Mouse (Mus musculus) G1E (cell line): ENCODE measurements around the gene Trak2.

Experiments used
- CTCF ChIP-seq: IDR thresholded peaks from 2 replicates; pipeline ENCODE4 v1.5.1; 2012; ENCODE audit warnings: low read depth, low read length, inconsistent platforms, mixed read lengths
- GATA2 ChIP-seq: IDR thresholded peaks from 2 replicates; pipeline ENCODE4 v1.6.1; 2012; ENCODE audit warnings: low read depth, low read length, inconsistent platforms, borderline replicate concordance
- TAL1 ChIP-seq: conservative IDR thresholded peaks from 2 replicates; pipeline ENCODE4 v1.6.1; 2012; ENCODE audit warnings: low read depth, low read length, inconsistent platforms, mixed read lengths

- TF ChIP-seq CTCF (no peak), TAL1 (no peak), GATA2 (no peak)
Measured at GRCm38 (mm10) chr1:58993723-58994122, 20.5 kb upstream of the Trak2 start.
